Mouse (Mus musculus) liver, embryonic 14.5 days (tissue): ENCODE data around the gene Nabp2.

ENCODE experiments used
- CTCF ChIP-seq: IDR thresholded peaks from 2 replicates; pipeline ENCODE4 v1.5.1; 2016; ENCODE audit warnings: antibody characterized with exemption, low read depth, control low read depth
- EP300 ChIP-seq: IDR thresholded peaks from 2 replicates; pipeline ENCODE4 v1.6.1; 2016; ENCODE audit warnings: antibody characterized with exemption, low read depth

DNA sequence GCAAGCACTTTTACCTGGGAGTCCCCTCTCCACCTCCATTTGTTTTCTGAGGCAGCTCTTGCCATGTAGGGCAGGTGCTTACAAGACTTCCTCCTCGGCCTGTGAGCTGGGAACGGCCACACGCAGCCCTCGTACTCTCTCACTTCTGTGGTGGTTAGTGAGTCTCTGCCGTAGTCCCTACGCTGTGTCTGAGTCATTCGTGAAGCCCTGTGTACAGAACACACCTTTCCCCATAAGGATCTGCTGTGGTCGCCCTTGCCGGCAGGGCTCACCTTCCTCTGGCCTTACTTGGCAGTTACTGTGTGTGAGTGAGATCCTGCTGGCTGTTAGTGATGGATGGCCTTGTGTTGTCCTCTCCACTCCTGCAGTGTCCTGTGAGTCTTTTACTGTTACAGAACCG lies 23.4 kb upstream of the Nabp2 start:
- TF ChIP-seq EP300 (no peak), CTCF (no peak)
